Mouse (Mus musculus) megakaryocyte, embryonic 14.5 days (primary cell): ENCODE measurements around the gene Kcne1.

Experiments used
- FLI1 ChIP-seq: IDR thresholded peaks from 2 replicates; pipeline ENCODE4 v1.6.1; 2012; ENCODE audit warnings: low read length, inconsistent platforms, mixed read lengths
- GATA1 ChIP-seq: IDR thresholded peaks from 3 replicates; pipeline ENCODE4 v1.6.1; 2012; ENCODE audit warnings: mixed read lengths, low read length, inconsistent platforms, borderline replicate concordance

DNA sequence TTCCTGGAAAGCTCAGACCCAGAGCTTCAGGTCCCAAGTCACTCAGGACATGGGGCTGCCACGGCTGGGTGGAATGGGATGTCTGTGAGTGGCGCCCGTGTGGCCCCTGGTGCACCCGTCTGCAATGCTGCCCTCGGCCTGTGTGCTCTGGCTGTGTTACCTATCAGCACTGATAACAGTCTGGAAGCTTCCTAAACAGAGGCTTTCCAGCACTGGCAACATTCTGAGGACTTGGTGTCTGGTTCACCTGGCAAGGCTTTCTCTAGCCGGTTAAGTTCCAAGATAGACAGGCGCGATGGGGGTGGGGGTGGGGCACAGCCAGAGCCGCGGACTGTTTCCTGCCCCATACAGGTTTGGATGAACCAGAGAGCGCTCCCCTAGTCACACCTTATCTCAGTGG is 3.3 kb downstream of the Kcne1 start:
- TF ChIP-seq GATA1 (no peak), FLI1 (no peak)
